Mouse (Mus musculus) cerebellum, adult 2 months (tissue): ENCODE measurements around the gene Olfr111. TPM values are rescaled to one million over a fixed set of nuclear protein-coding genes. Genes with fewer than 3 reads are reported as not detected.
"Not testable (repeated sequence)": the region's sequence is repeated elsewhere in the genome, so short reads cannot be mapped to it uniquely, and the experiment has no call there.

ENCODE experiments used
- DNase-seq, 2 experiments: peaks; one replicate each; pipeline ENCODE4 v3.0.0; 2021
- H3K27ac ChIP-seq: fragments of 200-500 bp; 2 replicates; pipeline ENCODE4 v1.5.1; 2012; ENCODE audit warnings: low read length, control low read depth, inconsistent platforms; ENCODE audit not compliant: insufficient read depth
- H3K27me3 ChIP-seq: fragments of 200-500 bp; 2 replicates; pipeline ENCODE4 v1.6.1; 2012; ENCODE audit warnings: inconsistent platforms, mild to moderate bottlenecking, low read length, moderate library complexity; ENCODE audit not compliant: control insufficient read depth, insufficient read depth
- H3K4me1 ChIP-seq: fragments of 200-500 bp; 2 replicates; pipeline ENCODE4 v1.6.1; 2011; ENCODE audit warnings: low read length; ENCODE audit not compliant: control insufficient read depth, insufficient read depth
- H3K4me3 ChIP-seq: fragments of 200-500 bp; replicated peaks from 2 replicates; pipeline ENCODE3; 2011; ENCODE audit warnings: mild to moderate bottlenecking, low read depth, low read length, control low read depth; ENCODE audit not compliant: insufficient read depth
- CTCF ChIP-seq: fragments of 200-500 bp; IDR thresholded peaks from 2 replicates; pipeline ENCODE4 v1.5.1; 2011; ENCODE audit warnings: low read depth, mild to moderate bottlenecking, control low read depth, low read length, moderate library complexity, borderline replicate concordance; ENCODE audit not compliant: insufficient read depth
- POLR2A ChIP-seq: fragments of 200-500 bp; IDR thresholded peaks from 2 replicates; pipeline ENCODE4 v1.6.1; 2011; ENCODE audit warnings: low read length, control low read depth, borderline replicate concordance; ENCODE audit not compliant: insufficient read depth
- WGBS: fragments of 180-500 bp; shearing (Covaris S2); methylation state at CpG from one replicate; pipeline ENCODE4 v1.1.7; 2018; 5-methylcytosine and 5-hydroxymethylcytosine counted together
- polyA plus RNA-seq: library from polyadenylated mRNA; depleted of rRNA; stranded (reverse); fragments of >200 nt; gene quantifications from 2 replicates; pipeline ENCODE4 v1.2.3, GENCODE M21; 2012; rRNA removed

The Olfr111 gene
- polyA plus RNA-seq = 0.10 TPM in 1 of 2 replicates, not detected in the other

DNA sequence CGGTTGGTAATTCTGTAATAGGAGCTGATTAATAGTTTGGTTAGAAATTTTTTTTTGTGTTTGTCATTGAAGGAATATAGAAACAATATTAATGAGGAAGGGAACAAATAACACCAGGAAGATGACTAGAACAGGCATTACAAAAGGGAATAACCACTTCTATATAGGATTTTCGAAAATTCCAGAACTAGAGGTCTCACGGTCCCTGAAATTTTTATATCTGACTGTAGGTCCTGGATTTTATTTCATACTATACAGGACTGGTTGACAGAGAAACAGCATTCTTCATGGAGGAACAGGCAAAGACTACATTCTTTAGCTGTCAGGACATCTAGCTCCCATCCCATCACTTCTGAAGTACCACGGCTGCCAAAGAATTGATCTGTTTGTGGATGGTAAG lies at the start of gene Olfr111:
Gene Olfr111, plus strand, starts transcription at position 301 of the 400 bp plus-strand sequence.
- no peak within 1 kb of the TSS for H3K4me3 ChIP-seq
- 90% methylated on average over 4 of the region's 4 CpGs for WGBS
- no peak for TF ChIP-seq POLR2A
- no peak for TF ChIP-seq CTCF
- no peaks in the 10 kb centered on the region for H3K27me3 ChIP-seq
- H3K27ac ChIP-seq = no peak within 1 kb of the TSS
- no peak for DNase-seq
- no peaks in the 10 kb centered on the region for H3K4me1 ChIP-seq

DNA sequence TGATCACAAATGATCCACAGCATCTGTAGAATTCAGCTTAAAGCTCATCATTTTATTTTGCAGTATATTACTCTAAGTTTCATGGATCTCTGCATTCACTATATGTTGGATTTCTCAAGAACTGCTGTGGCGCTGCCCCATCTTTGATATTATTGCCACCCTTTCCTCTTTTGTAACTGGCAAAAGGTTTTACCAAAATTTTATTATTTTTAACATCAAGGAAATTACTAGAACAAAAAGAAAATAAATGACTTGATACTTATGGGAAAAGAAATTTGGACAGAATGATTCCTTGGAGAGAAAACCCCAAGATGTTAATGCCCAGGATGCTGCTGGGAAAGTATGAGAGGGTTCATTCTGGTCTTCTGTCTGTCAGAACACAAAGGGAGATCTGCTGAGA lies 49.2 kb upstream of the Olfr111 start, which contains the start of gene Olfr109:
Gene Olfr109, plus strand, starts transcription at position 301 of the 400 bp plus-strand sequence.
- 94% methylated on average over 1 of the region's 1 CpGs for WGBS
- no peak for TF ChIP-seq CTCF
- no peak for TF ChIP-seq POLR2A
- no peaks in the 10 kb centered on the region for H3K27me3 ChIP-seq

DNA sequence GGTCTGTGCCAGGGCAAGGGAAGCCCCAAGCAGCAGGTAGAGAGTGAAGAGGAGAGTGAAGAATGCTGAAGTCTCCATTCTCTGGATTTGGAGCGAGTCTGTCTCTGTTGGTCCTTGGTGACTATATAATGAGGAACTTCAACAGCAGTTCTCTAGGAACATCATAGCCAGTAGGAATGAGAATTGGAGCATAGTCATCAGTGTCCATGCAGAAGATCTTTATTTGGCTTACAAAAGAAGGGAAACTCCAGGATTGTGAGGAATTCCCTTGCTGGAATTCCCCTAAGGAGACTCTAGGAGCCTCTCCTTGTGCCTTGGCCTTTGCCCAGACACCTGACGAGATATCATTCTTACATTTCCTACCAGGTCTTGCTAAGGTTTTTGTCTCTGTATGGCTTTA lies 24.4 kb upstream of the Olfr111 start, which contains the start of gene H2-M2:
Gene H2-M2, minus strand, starts transcription at position 101 of the 400 bp plus-strand sequence.
- Histone ChIP-seq H3K4me3 (no peak within 1 kb of the TSS), H3K4me1 (no peaks in the 10 kb centered on the region), H3K27me3 (no peaks in the 10 kb centered on the region), H3K27ac (no peak within 1 kb of the TSS)
- WGBS = 73% methylated on average over 2 of the region's 2 CpGs
- no peak for DNase-seq
- TF ChIP-seq POLR2A (no peak), CTCF (no peak)

More for the DNA sequence above, 49.2 kb upstream of the Olfr111 start, which contains the start of gene Olfr109:
- no peak within 1 kb of the TSS for H3K4me3 ChIP-seq
- no peaks in the 10 kb centered on the region for H3K4me1 ChIP-seq
- no peak within 1 kb of the TSS for H3K27ac ChIP-seq
- DNase-seq = no peak

DNA sequence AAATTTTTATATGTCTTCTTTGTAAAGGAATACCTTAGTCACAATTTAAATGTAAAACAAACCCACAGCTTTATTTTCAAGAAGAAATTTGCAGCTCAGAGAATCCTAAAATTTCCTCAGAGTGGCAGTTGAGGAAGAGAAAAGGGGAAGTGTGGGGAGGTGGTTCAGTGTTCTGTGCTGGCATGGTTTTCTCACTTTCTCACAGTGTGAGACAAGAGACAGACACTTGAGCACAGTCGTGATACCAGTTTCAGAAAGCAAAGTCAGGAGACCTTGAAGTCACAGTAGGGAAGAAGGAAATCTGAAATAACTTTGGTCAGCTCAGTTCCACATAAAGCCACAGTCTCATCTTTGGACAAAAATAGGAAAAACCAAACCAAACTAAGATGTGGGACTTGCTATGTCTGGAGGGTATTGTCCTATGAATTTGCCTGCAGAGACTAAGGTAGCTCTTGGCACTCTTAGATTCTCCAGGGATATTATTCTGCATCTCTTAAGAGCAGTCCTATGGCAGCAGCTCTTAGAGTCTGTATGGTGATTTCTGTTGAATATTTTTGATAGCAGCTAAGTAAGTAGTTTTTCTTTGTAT lies 15.8 kb upstream of the Olfr111 start, which contains the start of gene Olfr110:
Gene Olfr110, plus strand, starts transcription at position 539 of the 589 bp plus-strand sequence.
- DNase-seq = no peak
- no peak within 1 kb of the TSS for H3K4me3 ChIP-seq
- H3K4me1 ChIP-seq = no peaks in the 10 kb centered on the region
- no peaks in the 10 kb centered on the region for H3K27me3 ChIP-seq
- WGBS = 38% methylated on average over 1 of the region's 1 CpGs
- H3K27ac ChIP-seq = no peak within 1 kb of the TSS
- no peak for TF ChIP-seq CTCF
- TF ChIP-seq POLR2A = no peak

DNA sequence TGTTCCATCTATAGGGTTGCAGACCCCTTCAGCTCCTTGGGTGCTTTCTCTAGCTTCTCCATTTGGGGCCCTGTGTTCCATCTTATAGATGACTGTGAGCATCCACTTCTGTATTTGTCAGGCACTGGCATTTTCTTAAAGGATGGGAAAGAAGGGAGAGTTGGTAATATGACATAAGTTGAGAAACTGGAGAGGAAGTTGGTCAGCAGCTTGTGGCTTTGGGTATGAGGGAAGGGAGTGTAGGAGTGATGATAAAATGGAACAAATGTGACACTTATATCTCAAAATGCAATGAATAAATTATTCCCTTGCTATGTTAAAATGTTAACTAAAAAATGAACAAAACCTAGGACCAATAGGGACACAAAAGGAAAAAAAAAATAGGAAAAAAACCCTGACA lies 16.8 kb downstream of the Olfr111 start:
- not testable (repeated sequence) for H3K4me1 ChIP-seq, H3K27ac ChIP-seq, H3K4me3 ChIP-seq, H3K27me3 ChIP-seq, DNase-seq

DNA sequence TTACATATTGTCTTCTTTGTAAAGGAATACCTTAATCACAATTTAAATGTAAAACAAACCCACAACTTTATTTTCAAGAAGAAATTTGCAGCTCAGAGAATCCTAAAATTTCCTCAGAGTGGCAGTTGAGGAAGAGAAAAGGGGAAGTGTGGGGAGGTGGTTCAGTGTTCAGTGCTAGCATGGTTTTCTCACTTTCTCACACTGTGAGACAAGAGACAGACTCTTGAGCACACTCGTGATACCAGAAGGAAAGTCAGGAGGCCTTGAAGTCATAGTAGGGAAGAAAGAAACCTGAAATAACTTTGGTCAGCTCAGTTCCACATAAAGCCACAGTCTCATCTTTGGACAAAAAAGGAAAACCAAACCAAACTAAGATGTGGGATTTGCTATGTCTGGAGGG lies 17.6 kb downstream of the Olfr111 start:
- 62% methylated on average over 1 of the region's 1 CpGs for whole genome bisulfite sequencing

DNA sequence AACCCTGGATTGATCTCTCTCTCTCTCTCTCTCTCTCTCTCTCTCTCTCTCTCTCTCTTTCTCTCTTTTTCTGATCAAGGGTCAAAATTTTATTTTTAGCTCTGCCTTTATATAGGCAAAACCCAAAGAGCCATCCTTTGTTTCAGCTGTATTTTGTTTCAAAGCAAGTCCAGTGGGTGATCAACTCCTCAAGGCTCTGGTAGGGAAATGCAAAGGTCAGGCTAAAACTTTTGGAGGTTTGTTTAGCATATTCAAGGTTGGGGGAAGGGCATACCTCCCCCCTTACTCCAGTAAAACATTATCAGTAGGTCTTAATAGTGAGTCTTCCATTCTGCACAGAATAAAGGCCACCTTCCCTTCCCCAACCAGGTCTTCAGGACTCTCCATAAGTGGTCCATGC lies 27.3 kb downstream of the Olfr111 start:
- Histone ChIP-seq H3K4me3 (no peak overlapping the region), H3K27ac (no peak overlapping the region), H3K27me3 (no peaks in the 10 kb centered on the region), H3K4me1 (no peaks in the 10 kb centered on the region)
- no peak for DNase-seq
- no peak for TF ChIP-seq POLR2A
- no peak for TF ChIP-seq CTCF

More for the DNA sequence above, 17.6 kb downstream of the Olfr111 start:
- not testable (repeated sequence) for H3K27ac ChIP-seq, H3K4me3 ChIP-seq, DNase-seq, H3K4me1 ChIP-seq, H3K27me3 ChIP-seq

DNA sequence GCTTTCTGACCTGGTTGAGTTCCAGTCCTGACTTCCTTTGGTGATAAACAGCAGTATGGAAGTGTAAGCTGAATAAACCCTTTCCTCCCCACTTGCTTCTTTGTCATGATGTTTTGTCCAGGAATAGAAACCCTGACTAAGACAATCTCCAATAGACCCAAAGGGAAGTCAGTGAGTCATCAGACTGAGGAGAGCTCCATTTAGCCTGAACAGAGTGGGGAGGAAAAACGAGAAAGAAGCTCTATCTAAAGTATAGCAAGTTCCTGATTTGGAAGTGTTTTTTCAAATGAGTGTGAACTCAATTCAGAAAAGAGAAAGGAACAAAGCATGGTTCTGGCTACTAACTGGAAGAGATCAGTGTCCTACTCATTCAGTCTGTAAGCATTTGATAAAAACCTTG lies 30.6 kb downstream of the Olfr111 start:
- not testable (repeated sequence) for DNase-seq, H3K4me1 ChIP-seq, H3K27me3 ChIP-seq, H3K4me3 ChIP-seq, H3K27ac ChIP-seq
- whole genome bisulfite sequencing = 40% methylated on average over 1 of the region's 1 CpGs
